Mouse (Mus musculus): ENCODE data around the gene Stx4a. TPM values are rescaled to one million over a fixed set of nuclear protein-coding genes. Genes with fewer than 3 reads are reported as not detected.

Gene Stx4a
- polyA plus RNA-seq, 1 experiment, result 64.0 TPM

DNA sequence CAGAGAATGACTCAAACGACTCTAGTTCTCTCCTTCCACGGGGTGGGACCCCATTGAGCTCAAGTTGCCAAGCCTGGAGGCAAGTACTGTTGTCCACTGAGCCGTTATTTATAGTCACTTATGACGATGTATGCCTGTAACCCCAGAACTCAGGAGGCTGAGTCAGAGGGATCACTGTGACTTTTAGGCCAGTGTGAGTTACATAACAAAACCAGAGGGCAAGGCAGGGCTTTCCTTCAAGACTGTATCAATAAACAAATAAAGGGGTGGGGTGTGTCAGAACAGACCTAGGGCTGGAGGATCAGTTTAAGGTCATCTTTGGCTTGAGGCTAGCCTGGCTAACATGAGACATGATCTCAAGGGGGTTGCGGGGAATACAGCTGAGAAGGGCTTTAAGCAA lies 26.8 kb downstream of the Stx4a start:
- WGBS, result 28% methylated on average over 5 of the region's 5 CpGs
- DNase-seq (ENCODE audit: low read depth, low spot score), result no peak

DNA sequence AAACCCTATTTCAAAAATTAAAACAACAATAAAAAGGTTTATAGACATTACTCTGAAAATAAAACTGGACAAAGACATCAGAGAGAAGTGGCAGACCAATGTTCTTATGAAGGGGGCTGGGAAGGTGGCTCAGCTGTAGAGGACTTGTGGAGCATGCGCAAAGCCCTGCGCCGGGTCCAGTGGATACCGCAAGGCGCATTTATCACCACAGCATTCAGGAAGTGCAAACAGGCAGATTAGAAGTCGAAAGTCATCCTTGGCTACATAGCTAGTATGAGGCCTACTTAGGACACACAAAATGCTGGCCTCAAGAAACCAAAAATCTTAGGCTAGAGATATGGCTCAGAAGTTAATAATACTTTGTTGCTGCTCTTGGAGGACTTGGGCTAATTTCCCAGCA lies 34.2 kb downstream of the Stx4a start:
- WGBS, result 90% methylated on average over 6 of the region's 6 CpGs
- DNase-seq (ENCODE audit: low read depth, low spot score), result no peak

DNA sequence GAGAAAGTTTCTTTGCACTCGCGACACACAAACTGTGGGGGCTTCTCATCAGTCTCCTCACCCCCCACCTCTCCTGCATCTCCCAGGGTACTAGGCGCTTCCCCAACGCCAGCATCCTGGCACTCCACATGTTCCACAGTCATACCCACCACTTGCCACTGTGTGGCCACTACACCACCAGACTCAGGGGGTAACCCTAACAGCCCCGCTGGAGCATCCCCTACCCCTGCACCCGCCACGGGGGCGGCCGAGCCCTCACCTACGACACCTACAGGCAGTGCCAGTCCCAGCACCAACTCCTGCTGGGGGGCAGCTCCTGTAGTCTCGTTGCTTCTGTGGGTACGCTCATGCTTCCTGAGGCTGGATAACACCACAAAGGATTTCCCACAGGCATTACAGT lies 42.3 kb downstream of the Stx4a start:
- 92% methylated on average over 12 of the region's 12 CpGs for WGBS
- DNase-seq (ENCODE audit: low read depth, low spot score), result no peak

DNA sequence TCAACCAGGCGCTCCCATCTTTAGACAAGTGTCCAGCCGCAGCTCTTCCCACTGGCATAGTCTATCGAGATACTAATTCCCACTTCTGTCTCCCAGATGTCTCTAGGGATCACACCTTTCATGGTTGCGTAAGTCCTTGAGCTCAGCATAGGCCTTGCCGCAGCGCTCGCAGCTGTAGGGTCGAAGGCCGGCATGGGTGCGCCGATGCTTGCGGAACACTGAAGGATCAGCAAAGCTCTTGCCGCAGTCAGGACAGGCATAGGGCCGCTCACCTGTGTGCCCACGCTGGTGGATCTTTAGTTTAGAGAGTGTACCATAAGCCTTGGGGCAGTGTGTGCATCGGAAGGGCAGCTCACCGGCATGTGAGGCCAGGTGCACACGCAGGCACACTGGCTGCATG lies 43.5 kb downstream of the Stx4a start:
- 96% methylated on average over 18 of the region's 18 CpGs for WGBS
- no peak for DNase-seq (ENCODE audit: low read depth, low spot score)

DNA sequence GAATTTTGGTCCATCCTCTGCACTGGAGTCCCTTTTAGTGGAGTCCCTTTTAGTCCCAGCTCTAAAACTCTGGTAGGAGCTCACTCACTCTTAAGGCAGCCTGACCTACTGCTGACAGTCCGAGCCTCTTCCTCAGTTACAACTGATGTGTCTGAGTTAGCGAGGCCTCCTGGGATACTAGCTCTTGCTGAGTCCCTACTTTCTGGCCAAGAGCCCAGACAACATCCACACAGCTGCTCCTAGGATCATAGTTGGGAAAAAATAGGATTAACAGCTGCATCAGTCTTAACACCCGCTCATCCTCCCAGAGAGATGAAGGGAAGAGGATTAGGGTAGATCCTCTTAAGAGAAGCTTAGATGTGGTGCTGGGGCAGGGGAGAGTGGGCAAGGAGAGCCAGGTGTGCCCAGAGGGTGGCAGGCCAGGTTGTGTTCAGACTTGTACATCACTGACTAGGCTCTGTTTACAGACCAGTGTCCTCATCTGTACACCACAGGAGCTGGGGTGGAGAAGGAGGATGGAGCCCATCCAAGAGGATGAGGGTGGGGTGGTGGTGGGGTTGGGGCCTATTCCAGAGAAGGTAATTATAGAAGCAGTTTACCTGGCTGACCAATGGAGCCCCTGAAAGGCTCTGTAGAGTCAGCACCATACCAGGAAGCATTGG lies 45.2 kb downstream of the Stx4a start:
- 61% methylated on average over 3 of the region's 3 CpGs for WGBS
- no peak for DNase-seq (ENCODE audit: low read depth, low spot score)

DNA sequence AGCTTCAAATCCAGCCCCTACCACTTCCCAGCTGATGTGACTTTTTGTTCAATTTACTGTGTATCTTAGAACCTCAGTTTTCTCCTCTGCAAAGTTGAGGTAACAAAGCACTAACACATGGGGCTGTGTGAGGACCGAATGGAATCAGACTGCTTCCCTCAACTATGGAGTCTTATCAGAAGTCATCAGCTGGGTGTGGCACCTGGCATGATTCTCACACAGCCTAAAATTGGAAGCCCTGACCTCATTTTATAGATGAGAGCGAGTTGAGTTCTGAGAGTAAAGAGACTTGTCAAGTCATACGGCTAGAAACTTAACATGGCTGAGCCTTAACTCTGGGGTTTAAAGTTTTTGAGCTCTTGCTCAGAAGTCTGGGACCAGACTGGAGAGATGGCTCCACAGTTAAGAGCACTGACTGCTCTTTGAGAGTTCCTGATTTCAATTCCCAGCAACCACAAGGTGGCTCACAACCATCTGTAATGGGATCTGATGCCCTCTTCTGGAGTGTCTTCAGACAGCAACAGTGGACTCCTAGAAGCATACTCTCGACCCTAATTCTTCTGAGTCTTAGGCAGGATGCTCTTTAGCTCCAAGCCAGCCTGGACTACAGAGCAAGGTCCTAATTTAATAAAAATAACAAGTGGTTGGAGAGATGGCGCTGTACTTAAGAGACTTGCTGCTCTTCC lies 46.2 kb downstream of the Stx4a start:
- no peak for DNase-seq (ENCODE audit: low read depth, low spot score)
- 53% methylated on average over 5 of the region's 5 CpGs for WGBS

DNA sequence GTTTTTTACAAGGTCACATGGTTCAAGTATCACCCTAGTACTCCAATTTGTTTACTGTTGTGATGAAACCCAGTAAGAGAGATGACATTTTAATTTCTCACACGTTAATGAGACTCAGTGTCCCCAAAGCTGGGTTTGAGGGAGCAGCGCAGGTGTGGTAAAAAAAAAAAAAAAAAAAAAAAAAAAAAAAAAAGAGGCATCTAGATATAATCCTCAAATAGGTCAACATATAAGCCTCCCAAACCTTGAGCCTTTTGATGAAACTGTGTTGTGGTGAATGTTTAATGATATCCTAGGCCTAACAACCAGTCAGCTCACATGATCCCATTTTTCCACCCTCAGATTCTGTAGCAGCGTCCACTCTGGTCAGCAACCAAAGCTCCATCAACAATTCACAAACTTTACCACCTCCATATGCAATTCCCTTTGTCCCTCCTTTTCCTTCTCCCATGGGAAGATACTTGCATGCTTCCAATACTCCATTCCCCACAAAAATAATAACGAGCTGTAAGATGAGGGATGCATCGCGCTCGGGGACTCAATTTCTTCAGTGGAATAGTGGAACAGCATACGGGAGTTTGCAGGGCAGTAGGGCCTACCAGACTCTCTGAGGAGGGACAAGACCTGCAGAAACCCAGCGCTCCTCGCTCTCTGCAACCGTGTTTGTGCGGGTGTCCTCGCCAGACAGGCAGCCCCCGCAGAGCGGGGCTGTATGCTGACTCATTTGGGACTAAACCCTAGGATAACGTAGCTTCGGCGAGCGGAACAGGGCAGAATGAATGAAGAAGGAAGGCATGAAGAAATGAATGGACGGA lies 50.9 kb downstream of the Stx4a start:
- WGBS, result 3% methylated on average over 20 of the region's 20 CpGs
- DNase-seq (ENCODE audit: low read depth, low spot score), result no peak

DNA sequence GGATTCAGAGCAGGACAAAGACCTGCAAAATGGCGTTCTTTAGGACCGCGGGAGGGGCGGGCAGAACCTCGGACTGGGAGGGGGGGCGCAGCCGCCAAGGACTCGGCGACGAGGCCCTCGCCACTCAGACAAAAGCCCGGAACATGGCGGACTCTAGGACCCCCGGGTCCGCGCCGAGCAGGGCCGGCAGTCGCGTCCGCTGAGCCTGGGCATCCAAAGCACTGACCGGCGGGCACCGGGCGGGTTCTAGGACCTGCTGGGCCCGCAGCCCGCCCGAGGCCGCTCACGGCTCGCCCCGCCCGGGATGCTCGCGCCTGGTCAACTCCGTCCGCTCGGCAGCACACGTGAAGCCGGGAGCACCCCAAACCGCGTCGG lies 51.5 kb downstream of the Stx4a start:
- WGBS, result under 1% methylated on average over 43 of the region's 43 CpGs
- peak; percentile 73 for DNase-seq (ENCODE audit: low read depth, low spot score)

DNA sequence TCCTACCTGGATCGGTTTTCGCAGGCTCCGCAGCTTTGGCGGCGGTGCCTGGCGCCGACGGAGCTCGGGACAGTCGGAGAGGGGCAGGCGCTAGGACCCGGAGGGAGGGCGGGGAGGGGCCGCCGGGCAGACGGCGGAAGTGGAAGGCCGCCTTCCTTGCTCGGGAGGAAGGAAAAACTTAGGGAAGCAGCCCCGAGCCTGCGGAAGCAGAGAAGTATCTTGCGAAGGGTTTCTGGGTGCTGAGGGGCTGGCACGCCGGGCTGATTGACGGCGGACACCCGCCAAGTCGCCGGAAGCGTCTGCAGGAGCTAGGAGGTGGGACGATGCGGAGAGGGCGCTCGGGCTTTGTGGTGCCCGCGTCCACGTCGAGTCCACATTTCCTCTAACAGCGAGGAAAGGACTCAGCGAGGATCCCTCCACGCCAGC lies 52.0 kb downstream of the Stx4a start, which contains the start of gene Zfp646:
Zfp646 (plus strand) TSS at position 181 of the 426 bp plus-strand sequence.
- under 1% methylated on average over 41 of the region's 41 CpGs for WGBS
- DNase-seq (ENCODE audit: low read depth, low spot score), result peak; percentile 57

DNA sequence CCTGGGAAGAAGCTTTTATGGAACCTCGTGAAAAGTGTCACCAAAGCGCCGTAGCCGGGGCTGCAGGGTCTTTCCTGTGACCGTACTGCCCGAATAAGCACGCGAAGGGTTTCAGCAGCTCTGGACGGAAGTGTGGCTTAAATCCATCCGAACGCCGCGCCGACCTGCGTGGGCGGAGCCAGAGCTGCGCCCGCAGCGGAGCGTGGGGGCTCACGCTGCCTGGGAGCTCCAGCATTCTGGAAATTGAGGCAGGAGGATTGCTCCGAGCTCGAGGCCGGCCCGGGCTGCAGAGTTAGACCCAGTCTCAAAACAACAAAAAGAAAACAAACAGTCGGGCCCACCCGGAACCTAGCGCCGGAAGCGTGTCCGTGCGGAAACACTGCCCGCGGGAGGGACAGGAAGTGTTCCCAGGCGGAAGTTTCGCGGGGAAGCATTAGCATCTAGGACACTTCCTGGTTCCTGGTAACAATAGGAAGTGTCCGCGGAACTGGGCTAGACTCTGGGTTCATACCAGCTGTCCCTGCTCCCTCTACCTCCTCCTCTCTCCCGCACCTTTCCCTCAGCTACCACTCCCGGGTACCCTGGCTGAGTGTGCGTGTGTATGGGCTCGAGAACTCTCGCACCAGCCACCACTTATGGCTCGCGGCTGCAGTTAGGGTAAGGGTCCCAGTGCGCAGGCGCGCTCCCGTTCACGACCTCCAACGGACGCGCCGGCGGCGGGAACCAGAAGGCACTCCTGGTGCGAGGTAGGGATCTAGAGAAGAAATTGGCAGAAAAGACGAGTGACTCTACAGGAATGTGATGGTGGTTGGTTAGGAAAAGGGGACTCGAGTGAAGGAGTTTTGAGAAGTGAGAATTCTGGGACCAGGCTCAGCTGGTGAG lies 52.6 kb downstream of the Stx4a start, which contains the start of gene Zfp668:
Zfp668 (minus strand) TSS at position 362 of the 882 bp plus-strand sequence.
- under 1% methylated on average over 60 of the region's 60 CpGs for whole genome bisulfite sequencing
- peak; percentile 73 for DNase-seq (ENCODE audit: low read depth, low spot score)

DNA sequence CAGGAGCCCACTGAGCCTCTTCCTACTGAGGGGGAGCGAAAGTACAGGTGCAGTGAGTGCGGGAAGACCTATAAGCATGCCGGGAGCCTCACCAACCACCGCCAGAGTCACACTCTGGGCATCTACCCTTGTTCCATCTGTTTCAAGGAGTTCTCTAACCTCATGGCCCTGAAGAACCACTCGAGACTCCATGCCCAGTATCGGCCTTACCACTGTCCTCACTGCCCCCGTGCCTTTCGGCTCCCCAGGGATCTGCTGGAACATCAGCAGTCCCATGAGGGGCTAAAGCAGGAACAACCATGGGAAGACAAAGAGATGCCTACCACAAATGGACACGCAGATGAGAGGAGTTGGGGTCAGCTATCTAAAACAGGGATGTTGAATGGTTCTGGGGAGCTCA lies 55.2 kb downstream of the Stx4a start:
- 94% methylated on average over 9 of the region's 9 CpGs for WGBS
- DNase-seq (ENCODE audit: low read depth, low spot score), result no peak

DNA sequence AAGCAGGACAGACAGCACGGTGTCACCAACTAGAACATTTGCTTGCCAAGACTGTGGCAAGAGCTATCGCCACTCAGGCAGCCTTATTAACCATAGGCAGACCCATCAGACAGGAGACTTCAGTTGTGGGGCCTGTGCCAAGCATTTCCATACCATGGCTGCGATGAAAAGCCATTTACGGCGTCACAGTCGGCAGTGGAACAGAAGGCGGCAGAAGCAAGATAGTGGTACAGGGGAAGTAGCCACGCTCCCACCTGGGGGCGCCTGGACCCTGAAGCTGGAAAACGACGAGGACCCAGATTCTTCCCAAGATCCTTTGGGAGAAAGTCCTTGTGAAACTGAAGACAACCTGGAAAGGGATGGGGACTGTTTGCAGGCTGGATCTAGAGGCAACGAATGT lies 56.3 kb downstream of the Stx4a start:
- 83% methylated on average over 12 of the region's 12 CpGs for WGBS

DNA sequence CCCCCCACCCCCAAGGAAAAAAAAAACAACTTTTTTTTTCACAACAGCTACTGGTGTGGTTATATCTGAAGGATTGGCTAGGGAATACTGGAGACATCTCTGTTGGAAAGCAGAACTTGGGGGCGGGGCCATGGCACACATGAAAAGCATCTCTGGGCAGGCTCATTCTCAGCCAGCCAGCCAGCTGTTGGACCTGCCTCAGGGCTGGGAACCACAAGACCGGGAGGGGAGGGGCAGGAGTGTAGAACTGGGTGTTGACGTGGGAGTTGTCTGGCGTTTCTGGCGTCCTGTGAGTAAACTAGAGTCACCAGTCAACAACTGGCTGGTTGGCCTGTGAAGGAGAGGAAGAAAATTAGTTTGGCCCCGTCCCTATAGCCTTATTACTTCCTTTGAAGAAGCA lies 61.9 kb downstream of the Stx4a start:
- WGBS, result 23% methylated on average over 6 of the region's 6 CpGs

More for the DNA sequence above, 56.3 kb downstream of the Stx4a start:
- DNase-seq (ENCODE audit: low read depth, low spot score), result no peak

DNA sequence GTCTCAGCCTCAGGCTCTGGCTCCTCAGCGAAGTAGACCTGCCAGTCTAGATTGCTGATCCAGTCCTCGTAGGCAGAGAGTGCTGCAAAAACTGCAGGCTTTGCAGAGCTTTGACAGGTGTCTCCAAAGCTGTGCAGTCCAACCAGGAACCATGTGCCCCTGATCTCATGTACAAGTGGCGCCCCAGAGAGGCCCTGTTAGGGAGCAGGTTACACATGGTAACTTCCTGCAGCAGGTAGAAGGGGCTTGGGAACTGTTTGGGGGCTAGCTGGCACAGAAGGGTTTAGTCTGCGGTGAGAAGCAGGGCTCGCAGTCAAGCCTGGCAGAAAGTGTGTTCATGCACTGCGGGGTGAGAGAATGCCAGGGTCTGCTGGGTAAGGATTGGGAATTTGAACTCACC lies 62.5 kb downstream of the Stx4a start:
- 88% methylated on average over 6 of the region's 6 CpGs for WGBS
- no peak for DNase-seq (ENCODE audit: low read depth, low spot score)

More for the DNA sequence above, 61.9 kb downstream of the Stx4a start:
- no peak for DNase-seq (ENCODE audit: low read depth, low spot score)

DNA sequence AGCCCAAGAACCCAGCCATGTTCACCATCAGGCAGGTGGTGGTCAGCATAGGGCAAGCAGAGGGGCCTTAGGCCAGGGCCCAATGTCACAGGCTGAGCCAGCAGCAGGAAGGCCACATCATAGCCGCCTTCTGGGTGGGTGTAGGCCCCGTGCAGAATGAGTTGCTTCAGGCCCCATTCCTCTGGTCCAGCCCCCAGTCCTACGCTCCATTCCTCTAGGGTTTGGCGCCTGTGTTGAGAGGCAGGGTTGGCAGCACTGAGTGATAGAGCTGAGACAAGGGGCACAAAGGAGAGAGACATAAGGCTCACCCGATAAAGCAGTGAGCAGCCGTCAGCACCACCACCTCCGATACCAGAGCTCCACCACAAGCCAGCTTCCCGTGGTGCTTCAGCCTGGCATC lies 63.1 kb downstream of the Stx4a start:
- WGBS, result 91% methylated on average over 8 of the region's 8 CpGs
- DNase-seq (ENCODE audit: low read depth, low spot score), result no peak

DNA sequence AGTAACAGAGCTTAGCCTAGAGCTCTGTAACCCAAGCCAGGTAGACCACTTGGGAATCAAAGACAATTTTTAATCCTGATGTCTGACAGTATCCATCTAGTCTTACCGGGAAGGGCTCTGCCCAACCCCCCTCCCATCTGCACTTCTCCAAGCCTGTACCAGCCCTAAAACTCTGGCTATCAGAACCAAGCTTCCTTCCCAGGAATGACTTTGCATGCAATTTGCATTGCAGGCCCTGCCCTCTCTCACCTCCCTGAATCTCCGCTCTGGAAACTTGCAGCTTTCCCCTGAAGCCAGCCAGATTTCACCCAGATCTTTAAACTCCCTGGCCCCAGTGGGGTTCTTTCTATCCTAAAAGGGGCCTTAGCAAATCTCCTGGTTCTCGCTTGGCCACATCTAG lies 63.7 kb downstream of the Stx4a start:
- 90% methylated on average over 3 of the region's 3 CpGs for WGBS
- no peak for DNase-seq (ENCODE audit: low read depth, low spot score)

DNA sequence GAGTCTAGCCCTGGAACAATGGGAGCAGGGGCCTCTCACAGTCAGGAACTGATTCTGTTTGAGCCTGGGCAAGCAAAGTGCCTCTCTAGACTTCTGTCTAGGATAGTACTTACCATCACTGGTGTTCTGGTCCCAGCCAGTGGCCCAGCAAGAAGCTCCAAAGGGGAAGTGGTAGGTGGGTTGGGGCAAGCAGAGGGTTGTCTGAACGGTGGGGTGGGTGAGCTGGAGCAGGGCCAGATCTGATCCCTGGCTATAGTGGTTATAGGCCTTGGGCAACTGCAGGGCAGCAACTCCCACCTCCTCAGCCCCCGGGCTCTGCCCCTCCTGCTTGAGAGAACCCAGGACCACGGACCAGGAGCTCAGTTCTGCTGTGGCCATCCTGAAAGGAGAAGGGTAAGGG lies 64.7 kb downstream of the Stx4a start:
- WGBS, result 66% methylated on average over 3 of the region's 3 CpGs
- DNase-seq (ENCODE audit: low read depth, low spot score), result no peak

DNA sequence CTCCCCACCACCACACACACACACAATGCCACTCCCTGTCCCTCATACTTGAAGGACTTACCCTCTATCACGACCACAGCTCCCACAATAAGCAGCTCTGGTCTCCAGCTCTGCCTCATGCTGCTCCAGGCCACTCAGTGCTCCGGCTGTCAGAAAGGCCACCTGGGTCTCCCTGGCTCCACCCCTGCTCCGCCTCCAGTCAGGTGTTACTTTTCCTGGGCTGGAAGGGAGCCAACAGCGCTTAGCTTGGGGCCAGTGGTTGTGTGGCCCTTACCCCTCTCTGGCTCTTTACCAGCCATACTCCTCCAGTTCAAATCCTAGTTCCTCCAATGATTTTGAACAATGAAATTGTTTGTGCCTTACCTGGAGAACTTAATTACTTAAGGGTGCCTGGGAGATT lies 66.7 kb downstream of the Stx4a start, which contains the start of gene Prss53:
Prss53 (minus strand) TSS at position 173 of the 400 bp plus-strand sequence.
- DNase-seq (ENCODE audit: low read depth, low spot score), result no peak
- 15% methylated on average over 4 of the region's 4 CpGs for WGBS

DNA sequence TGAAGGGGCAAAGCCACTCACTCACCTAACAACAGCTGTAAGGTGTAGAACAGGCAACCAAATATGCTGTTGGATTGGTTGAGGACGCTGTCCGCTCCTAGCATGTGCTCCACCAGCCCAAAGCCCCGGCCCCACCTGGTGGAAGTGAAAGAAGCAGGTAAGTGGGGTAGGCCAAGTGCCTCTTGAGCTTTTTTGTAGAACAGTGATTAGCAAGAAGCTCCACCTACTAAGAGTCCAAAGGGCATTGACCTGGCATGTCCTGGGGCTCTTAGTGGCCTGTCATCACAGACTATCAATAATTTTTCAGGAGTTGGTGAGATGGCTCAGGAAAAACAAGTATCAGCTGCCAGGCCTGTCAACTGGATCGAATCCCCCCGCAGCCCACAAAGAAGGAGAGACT lies 70.4 kb downstream of the Stx4a start:
- 44% methylated on average over 5 of the region's 5 CpGs for WGBS
- DNase-seq (ENCODE audit: low read depth, low spot score), result no peak

Data from large intestine, adult 2 months (tissue).